Mouse (Mus musculus): ENCODE data around the gene Reep6. TPM values are rescaled to one million over a fixed set of nuclear protein-coding genes. Genes with fewer than 3 reads are reported as not detected.

Gene Reep6
- polyA plus RNA-seq, 1 experiment from 2014 or later: 13.7 TPM

- Histone ChIP-seq H3K4me2 (replicated peaks) (no peak overlapping the region; the same call in 1 of the 2 replicates), H3K9ac (no peak overlapping the region), H3K27ac (replicated peaks) (no peak overlapping the region; the same call in 1 of the 2 replicates), H3K4me1 (peaks cover 46% of the 10 kb centered on the region), H3K4me3 (replicated peaks) (no peak overlapping the region; the same call in 1 of the 2 replicates), H3K27me3 (peaks cover 26% of the 10 kb centered on the region), H3K9me3 (replicated peaks) (no peaks in the 10 kb centered on the region), H3K36me3 (peaks cover 17% of the 10 kb centered on the region)
- no peak for ATAC-seq (ENCODE audit: insufficient number of reproducible peaks, low FRiP score, low TSS enrichment, low read depth)
- 53% methylated on average over 4 of the region's 4 CpGs for WGBS
Observed at GRCm38 (mm10) chr10:80294311-80294710, 35.4 kb upstream of the Reep6 start.

DNA sequence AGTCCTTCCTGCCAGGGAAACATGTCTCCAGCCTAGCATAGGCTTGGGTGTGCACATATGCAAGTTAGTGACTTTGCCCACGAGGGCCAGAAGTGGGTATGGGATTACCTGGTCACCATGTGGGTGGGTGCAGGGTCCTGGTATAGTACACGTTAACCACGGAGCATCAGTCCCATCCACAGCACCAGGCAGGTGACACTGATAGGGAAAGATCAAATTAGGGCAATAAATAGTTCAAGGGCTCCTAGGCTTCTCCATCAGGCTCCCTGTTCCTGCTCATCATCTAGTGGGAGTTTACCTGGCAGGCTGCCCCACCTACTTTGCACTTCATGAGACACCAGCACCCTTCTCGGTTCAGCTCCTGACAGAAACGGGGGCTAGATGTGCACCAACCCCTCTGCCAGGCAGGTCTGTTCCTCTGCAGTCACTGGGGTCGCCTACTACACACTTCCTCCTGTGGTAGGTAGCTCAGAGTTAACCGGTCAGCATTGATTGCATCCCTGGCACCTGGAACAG lies 34.9 kb upstream of the Reep6 start:
- no peaks in the 10 kb centered on the region for H3K9me3 ChIP-seq (replicated peaks)
- 44% methylated on average over 7 of the region's 7 CpGs for WGBS
- H3K4me3 ChIP-seq (replicated peaks): no peak overlapping the region
- peaks cover 32% of the 10 kb centered on the region for H3K27me3 ChIP-seq
- no peak for ATAC-seq (ENCODE audit: insufficient number of reproducible peaks, low FRiP score, low TSS enrichment, low read depth)
- no peak overlapping the region for H3K4me2 ChIP-seq (replicated peaks)
- peaks cover 46% of the 10 kb centered on the region for H3K4me1 ChIP-seq
- no peak overlapping the region for H3K9ac ChIP-seq
- peak overlapping the region; percentile 71 for H3K27ac ChIP-seq (replicated peaks)
- peaks cover 17% of the 10 kb centered on the region for H3K36me3 ChIP-seq

GRCm38 (mm10) chr10:80295618-80296425 lies 33.9 kb upstream of the Reep6 start, which contains the start of gene Apc2:
Gene Apc2, plus strand, starts transcription at chr10:80295977.
- peaks cover 46% of the 10 kb centered on the region for H3K4me1 ChIP-seq
- H3K27ac ChIP-seq (replicated peaks): peak within 1 kb of the TSS; percentile 71
- under 1% methylated on average over 26 of the region's 26 CpGs for WGBS
- no peaks in the 10 kb centered on the region for H3K9me3 ChIP-seq (replicated peaks)
- ATAC-seq (ENCODE audit: insufficient number of reproducible peaks, low FRiP score, low TSS enrichment, low read depth): peak; percentile 50
- peak within 1 kb of the TSS; percentile 82 for H3K4me2 ChIP-seq (replicated peaks)
- H3K36me3 ChIP-seq: peaks cover 17% of the 10 kb centered on the region
- 0 out of 2 replicates have a peak within 1 kb of the TSS, but pooled peaks have one; percentile 45 for H3K9ac ChIP-seq
- H3K4me3 ChIP-seq (replicated peaks): peak within 1 kb of the TSS; percentile 48
- H3K27me3 ChIP-seq: peaks cover 41% of the 10 kb centered on the region

GRCm38 (mm10) chr10:80296824-80297223 lies 32.9 kb upstream of the Reep6 start:
- ATAC-seq (ENCODE audit: insufficient number of reproducible peaks, low FRiP score, low TSS enrichment, low read depth): no peak
- Histone ChIP-seq H3K27me3 (peaks cover 51% of the 10 kb centered on the region), H3K27ac (replicated peaks) (no peak overlapping the region), H3K36me3 (peaks cover 17% of the 10 kb centered on the region), H3K9me3 (replicated peaks) (no peaks in the 10 kb centered on the region), H3K4me2 (replicated peaks) (peak overlapping the region; percentile 82; the same call in 1 of the 2 replicates), H3K4me3 (replicated peaks) (peak overlapping the region; percentile 48), H3K4me1 (peaks cover 46% of the 10 kb centered on the region), H3K9ac (no peak overlapping the region)
- 75% methylated on average over 5 of the region's 5 CpGs for WGBS

GRCm38 (mm10) chr10:80297526-80298133 lies 32.1 kb upstream of the Reep6 start:
- peaks cover 49% of the 10 kb centered on the region for H3K4me1 ChIP-seq
- H3K27ac ChIP-seq (replicated peaks): no peak overlapping the region
- H3K9me3 ChIP-seq (replicated peaks): no peaks in the 10 kb centered on the region
- peaks cover 17% of the 10 kb centered on the region for H3K36me3 ChIP-seq
- WGBS: 73% methylated on average over 8 of the region's 8 CpGs
- no peak overlapping the region for H3K4me2 ChIP-seq (replicated peaks)
- H3K4me3 ChIP-seq (replicated peaks): no peak overlapping the region
- ATAC-seq (ENCODE audit: insufficient number of reproducible peaks, low FRiP score, low TSS enrichment, low read depth): no peak
- H3K9ac ChIP-seq: no peak overlapping the region
- H3K27me3 ChIP-seq: peaks cover 58% of the 10 kb centered on the region

DNA sequence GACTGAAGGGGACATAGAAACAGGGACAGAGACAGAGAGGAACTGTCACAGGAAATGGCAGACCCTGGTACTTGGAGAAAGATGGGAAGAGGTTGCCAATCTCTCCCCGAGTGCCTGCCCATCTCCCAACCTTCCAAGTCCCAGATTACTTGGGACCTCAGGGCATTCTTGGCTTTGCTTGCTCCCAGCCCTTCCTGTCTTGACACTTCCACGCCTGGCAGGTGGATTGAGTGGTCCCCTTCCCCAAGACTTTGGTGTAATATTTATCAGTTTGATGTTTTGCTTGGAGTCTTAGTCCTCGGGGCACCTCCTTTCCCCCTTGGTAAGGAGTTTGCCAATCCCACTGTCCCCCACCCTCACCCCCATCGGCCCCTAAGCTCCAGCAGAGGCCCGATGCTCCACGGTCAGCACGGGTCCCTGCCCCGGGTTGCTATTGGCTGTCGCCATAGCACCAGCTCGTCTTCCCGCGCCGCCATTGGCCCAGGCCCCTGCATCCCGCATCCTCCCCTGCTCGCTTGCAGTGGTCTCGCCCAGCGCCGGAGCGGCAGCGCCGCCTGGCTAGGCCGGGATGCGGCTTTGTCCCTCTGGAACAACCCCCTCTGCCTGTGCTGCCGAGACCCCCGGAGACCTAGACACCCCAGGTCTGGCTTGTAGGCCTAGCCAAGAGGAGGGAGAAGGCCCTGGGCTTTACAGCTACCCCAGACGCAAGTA lies 31.0 kb upstream of the Reep6 start:
- Histone ChIP-seq H3K36me3 (peaks cover 13% of the 10 kb centered on the region), H3K4me1 (peaks cover 41% of the 10 kb centered on the region), H3K27ac (replicated peaks) (no peak overlapping the region), H3K9me3 (replicated peaks) (no peaks in the 10 kb centered on the region), H3K9ac (no peak overlapping the region), H3K4me2 (replicated peaks) (0 out of 2 replicates have a peak overlapping the region, but pooled peaks have one; percentile 6), H3K27me3 (peaks cover 58% of the 10 kb centered on the region), H3K4me3 (replicated peaks) (peak overlapping the region; percentile 21; the same call in 1 of the 2 replicates)
- WGBS: 3% methylated on average over 26 of the region's 26 CpGs
- ATAC-seq (ENCODE audit: insufficient number of reproducible peaks, low FRiP score, low TSS enrichment, low read depth): no peak

GRCm38 (mm10) chr10:80299301-80299700 lies 30.5 kb upstream of the Reep6 start:
- H3K9ac ChIP-seq: no peak overlapping the region
- peaks cover 36% of the 10 kb centered on the region for H3K4me1 ChIP-seq
- H3K27ac ChIP-seq (replicated peaks): no peak overlapping the region
- 7% methylated on average over 15 of the region's 15 CpGs for WGBS
- H3K4me2 ChIP-seq (replicated peaks): 0 out of 2 replicates have a peak overlapping the region, but pooled peaks have one; percentile 6
- peaks cover 58% of the 10 kb centered on the region for H3K27me3 ChIP-seq
- no peaks in the 10 kb centered on the region for H3K9me3 ChIP-seq (replicated peaks)
- H3K4me3 ChIP-seq (replicated peaks): peak overlapping the region; percentile 21; the same call in 1 of the 2 replicates
- H3K36me3 ChIP-seq: peaks cover 8% of the 10 kb centered on the region
- no peak for ATAC-seq (ENCODE audit: insufficient number of reproducible peaks, low FRiP score, low TSS enrichment, low read depth)

GRCm38 (mm10) chr10:80299824-80300223 lies 29.9 kb upstream of the Reep6 start:
- Histone ChIP-seq H3K9me3 (replicated peaks) (no peaks in the 10 kb centered on the region), H3K4me1 (peaks cover 30% of the 10 kb centered on the region), H3K36me3 (peaks cover 2% of the 10 kb centered on the region), H3K4me2 (replicated peaks) (no peak overlapping the region), H3K9ac (no peak overlapping the region), H3K27ac (replicated peaks) (no peak overlapping the region), H3K4me3 (replicated peaks) (peak overlapping the region; percentile 21; the same call in 1 of the 2 replicates), H3K27me3 (peaks cover 63% of the 10 kb centered on the region)
- ATAC-seq (ENCODE audit: insufficient number of reproducible peaks, low FRiP score, low TSS enrichment, low read depth): no peak
- 42% methylated on average over 10 of the region's 10 CpGs for WGBS

- Histone ChIP-seq H3K27me3 (peaks cover 72% of the 10 kb centered on the region), H3K4me1 (peaks cover 21% of the 10 kb centered on the region), H3K9ac (no peak overlapping the region), H3K4me3 (replicated peaks) (no peak overlapping the region), H3K36me3 (no peaks in the 10 kb centered on the region), H3K27ac (replicated peaks) (no peak overlapping the region), H3K9me3 (replicated peaks) (no peaks in the 10 kb centered on the region), H3K4me2 (replicated peaks) (peak overlapping the region; percentile 6; the same call in 1 of the 2 replicates)
- no peak for ATAC-seq (ENCODE audit: insufficient number of reproducible peaks, low FRiP score, low TSS enrichment, low read depth)
- 25% methylated on average over 11 of the region's 11 CpGs for WGBS
Observed at GRCm38 (mm10) chr10:80300672-80301181, 29.0 kb upstream of the Reep6 start.

GRCm38 (mm10) chr10:80301256-80302081 lies 28.3 kb upstream of the Reep6 start:
- peak overlapping the region; percentile 6; the same call in 1 of the 2 replicates for H3K4me2 ChIP-seq (replicated peaks)
- no peaks in the 10 kb centered on the region for H3K9me3 ChIP-seq (replicated peaks)
- 0 out of 2 replicates have a peak, but pooled peaks cover 5% of the 10 kb centered on the region for H3K36me3 ChIP-seq
- no peak overlapping the region for H3K9ac ChIP-seq
- ATAC-seq (ENCODE audit: insufficient number of reproducible peaks, low FRiP score, low TSS enrichment, low read depth): no peak
- H3K4me1 ChIP-seq: peaks cover 14% of the 10 kb centered on the region
- H3K27me3 ChIP-seq: peaks cover 79% of the 10 kb centered on the region
- 69% methylated on average over 9 of the region's 10 CpGs for WGBS
- no peak overlapping the region for H3K4me3 ChIP-seq (replicated peaks)
- no peak overlapping the region for H3K27ac ChIP-seq (replicated peaks)
